Mouse (Mus musculus): ENCODE data around the gene Pla2g3.
A peak's percentile ranks its signal among the peaks of the same experiment; 100 is the strongest.

Pla2g3 gene

DNA sequence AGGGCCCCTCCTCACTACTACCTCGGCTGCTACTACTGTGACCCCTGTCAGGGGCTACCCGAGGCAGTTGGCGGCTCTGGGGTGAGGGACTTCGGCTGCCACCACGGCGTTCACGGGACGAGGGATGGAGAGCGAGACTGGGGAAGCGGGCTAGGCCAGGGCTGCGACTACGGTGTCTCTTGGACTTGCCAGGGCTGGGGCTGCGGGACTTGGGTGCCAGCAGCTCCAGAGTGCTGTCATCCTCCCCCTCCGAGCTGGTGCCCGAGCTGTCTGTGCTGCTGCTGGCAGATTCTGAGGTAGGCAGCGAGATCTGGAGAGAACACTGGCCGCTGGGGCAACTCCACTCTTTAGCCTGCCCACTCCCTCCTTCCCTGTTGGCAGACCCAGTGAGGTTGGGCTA, 6.8 kb downstream of the Pla2g3 start:
- DNase-seq (ENCODE audit: low spot score), result no peak

- DNase-seq (ENCODE audit: low spot score), result no peak
These were observed 7.4 kb downstream of the Pla2g3 start for GRCm38 (mm10) chr11:3495496-3495895.

DNA sequence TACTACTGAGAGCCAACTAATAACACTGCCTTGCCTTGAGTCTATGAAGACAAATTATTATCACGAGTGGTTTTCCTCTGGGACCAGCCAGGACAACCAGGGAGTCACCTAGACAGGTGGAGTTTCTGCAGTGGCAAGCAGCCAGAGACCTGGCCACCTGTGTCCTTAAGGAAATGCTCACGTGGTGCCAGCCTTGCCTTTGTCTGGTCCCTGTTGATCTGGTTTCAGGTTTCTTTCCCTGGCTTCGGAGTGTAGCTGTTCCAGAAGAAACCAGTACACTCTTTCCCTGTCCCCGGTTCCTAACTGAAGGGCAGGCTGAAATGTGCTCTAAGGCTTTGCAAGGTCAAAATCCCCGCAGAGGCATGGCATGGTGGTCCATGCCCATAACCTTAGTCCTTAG, 8.7 kb downstream of the Pla2g3 start:
- no peak for DNase-seq (ENCODE audit: low spot score)

DNA sequence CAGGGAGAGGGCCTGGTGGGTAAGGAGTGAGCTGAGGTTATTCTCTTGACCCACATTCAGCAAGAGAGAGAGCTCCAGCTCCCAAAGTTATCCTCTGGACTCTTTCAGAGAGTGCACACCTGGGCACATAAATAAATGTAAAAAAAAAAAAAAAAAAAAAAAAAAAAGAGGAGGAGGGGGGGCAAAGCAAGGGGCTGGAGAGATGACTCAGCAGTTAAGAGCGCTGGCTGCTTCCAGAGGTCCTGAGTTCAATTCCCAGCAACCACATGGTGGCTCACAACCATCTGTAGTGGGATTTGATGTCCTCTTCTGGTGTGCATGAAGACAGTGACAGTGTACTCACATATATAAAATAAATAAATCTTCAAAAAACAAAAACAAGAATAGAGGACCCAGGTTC, 9.2 kb downstream of the Pla2g3 start:
- DNase-seq (ENCODE audit: low spot score), result no peak

DNA sequence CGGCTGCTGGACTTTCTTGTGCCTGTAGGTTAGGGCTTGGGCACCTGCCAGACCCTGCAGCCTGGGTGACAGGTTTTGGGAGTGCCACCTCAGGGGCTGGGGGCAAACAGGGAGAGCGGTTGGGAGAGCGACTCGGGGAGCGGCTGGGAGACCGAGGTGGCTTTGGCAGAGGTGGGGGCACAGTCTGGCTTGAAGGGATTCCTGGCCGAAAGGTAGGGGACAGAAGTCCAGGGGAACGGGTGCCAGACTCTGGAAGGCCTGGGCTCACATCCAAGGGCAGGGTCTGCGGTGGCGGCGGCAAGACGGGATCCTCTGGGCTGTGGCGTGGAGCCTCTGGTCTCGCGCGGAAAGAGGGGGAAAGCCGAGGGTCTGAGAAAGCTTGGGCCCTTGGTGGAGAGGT, 14.0 kb downstream of the Pla2g3 start:
- no peak for DNase-seq (ENCODE audit: low spot score)

DNA sequence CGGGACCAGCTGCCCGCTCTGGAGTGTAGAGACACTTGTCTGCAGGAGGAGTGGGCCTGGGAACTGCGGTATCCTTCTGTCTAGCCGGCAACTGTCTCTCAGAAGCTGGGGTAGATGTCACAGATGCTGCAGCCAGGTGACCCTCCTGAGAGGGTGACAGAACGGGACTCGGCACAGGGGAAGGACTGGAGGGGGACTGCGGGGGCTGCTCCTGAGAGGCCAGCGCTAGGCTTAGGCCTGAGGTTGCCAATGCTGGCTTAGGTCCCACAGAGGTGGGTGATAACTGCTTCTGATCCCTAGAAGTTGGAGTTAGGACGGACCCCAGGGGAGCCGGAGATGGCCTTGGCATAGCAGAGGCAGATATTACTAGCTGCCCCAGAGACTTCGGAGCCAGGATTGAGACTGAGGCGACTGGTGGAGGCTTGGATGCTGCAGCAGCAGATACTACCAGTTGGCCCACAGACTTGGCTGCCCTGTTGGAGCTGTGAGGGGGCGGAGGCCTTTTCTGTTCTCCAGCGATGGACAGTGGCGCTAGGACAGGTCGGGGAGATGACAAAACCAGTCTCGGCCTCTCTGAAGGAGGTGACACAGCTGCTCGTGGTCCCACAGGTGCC, 14.5 kb downstream of the Pla2g3 start:
- no peak for DNase-seq (ENCODE audit: low spot score)

DNA sequence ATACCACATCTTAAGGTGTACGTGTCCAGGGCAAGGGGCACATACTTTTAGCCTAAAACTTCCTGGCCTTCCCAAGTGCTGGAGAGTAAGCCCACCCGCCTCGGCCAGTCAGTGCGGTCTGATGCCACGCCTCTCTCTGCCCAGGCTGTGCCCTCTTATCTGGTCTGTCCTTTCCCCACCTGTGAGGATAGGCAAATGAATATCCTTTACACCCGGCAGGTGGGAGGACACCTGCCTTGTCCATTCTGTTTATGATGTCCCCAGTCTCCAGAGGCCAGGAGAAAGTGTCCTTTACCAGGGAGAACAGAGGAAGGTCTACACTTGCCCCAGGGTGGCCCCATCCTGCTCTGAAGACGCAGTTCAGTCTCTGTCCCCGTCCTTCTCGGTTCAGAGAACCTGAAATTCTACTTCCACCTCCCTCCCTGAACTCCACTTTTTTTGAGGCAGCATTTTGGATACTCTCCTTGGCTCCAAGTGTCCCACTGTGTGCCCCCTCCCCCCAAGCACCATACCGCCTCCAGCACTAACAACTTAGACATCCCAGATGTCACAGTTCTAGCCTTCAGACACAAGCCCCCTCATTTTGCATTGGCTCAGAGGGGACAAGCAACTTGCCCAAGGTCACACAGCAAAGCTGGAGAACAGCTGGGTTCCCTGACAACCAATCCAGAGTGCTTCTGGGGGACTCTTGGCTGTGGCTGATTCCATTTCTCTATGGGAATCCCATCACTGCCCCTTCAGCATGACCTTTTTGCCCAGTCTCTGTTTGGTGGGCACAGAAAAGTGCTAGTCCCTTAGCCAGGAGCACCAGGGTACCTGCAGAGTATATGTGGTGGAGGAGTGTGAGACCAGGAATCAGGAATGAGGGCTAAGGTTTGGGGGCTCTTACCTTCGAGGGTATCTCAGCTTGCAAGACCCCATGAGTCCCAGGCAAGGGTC, 15.9 kb downstream of the Pla2g3 start:
- no peak for DNase-seq (ENCODE audit: low spot score)

DNA sequence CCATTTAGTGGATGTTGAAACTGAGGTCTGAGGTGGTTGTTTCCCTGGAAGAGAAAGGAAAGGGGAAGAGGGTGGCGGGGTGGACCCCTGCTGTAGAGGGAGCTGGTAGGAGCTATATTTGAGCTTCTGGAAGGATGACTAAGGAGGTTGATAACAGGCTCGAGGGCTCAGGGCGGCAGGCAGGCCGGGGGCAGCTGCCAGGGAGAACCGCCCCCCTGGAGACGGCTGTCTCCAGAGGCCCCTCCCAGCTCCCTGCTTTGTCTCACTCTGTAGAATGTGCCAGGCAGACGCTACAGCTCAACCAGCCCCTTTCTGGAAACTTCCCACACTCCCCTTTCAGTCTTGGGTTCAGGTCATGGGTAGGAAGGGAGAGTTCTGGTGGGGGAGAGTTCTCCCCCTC, 20.1 kb downstream of the Pla2g3 start:
- no peak for DNase-seq (ENCODE audit: low spot score)

DNA sequence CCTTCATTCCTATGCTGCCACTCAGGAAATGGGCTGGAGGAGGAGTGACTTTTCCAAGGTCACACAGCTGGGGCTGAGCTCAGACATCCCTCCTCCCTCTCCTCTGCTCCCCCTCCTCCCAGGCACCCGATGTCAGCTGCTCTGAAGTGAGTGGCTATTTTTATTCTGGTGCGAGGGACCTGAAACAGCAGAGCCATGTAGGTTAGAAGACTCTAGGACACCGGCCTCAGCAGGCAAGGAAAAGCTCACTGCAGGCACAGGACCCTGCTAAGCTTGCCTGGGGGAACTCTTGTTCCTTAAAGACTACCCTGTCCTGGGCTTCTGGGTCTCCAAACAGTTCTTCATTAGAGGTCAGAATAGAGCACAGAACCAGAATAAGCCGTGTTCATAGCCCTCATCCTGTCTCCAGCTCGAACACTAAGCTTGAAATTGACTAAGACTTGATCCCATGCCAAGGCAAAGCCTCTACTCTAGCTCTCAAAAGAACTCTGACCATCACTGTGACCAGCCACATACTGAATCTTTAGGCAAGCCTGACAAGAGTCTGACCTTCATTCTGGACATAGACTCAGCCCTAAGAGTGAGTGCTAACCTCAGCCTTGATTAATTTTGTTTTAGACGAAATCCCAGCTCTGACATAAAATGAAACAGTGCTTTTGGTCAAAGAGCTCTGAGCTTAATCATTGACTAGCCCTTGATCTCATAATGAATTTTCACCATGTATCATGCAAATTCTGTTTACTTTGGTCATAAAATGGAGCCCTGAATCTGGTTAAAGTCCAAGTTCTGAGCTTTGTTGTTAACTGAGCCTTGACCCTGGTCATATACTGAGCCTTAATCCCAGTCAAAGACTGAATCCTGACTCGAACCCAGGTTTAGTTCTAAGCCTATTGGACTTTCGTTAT, 21.3 kb downstream of the Pla2g3 start:
- DNase-seq (ENCODE audit: low spot score), result no peak

GRCm38 (mm10) chr11:3510321-3510720, 22.2 kb downstream of the Pla2g3 start:
- DNase-seq (ENCODE audit: low spot score), result no peak

DNA sequence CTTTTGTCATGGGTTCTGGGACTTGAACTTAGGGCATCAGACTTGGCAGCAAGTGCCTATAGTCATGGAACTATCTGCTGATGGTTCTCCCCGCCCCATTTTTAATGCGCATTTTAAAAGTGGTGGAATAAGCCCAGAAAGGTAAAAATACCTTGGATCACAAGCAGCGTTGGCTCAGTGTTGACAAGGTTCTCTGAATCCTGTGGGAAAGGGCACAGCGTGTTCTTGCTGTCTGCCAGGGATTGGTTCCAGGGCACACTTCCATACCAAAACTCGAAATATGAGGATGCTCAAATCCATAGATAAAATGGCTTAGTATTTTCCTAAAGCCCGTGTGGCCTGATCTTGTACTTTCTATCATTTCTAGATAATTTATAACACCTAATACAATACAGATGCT, 25.2 kb downstream of the Pla2g3 start:
- DNase-seq (ENCODE audit: low spot score), result no peak

DNA sequence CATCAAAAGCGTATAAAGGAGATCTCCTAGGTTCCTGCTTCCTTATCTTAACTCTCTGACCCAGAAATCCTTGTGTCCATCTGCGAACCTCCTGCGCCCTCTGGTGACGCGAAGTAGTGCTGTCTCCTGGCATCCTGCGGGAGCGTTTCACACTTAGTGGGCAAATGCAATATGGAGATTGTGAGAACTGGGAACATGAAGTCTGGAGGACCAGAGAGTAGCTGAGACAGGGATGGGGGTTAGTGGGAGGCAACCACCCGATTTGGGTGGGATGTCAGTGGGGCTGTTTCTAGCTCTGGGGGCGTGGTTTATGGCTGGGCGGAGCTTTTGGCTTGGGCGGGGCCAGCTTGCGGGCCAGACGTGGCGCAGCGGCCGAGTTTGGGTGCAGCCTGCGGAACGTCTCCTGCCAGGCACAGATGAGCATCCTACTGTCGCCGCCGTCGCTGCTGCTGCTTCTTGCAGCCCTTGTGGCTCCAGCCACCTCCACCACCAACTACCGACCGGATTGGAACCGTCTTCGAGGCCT, 26.5 kb downstream of the Pla2g3 start, which contains the start of gene Selenom:
Gene Selenom, plus strand, starts transcription at position 156 of the 526 bp plus-strand sequence.
- DNase-seq (ENCODE audit: low spot score), result peak; percentile 87

DNA sequence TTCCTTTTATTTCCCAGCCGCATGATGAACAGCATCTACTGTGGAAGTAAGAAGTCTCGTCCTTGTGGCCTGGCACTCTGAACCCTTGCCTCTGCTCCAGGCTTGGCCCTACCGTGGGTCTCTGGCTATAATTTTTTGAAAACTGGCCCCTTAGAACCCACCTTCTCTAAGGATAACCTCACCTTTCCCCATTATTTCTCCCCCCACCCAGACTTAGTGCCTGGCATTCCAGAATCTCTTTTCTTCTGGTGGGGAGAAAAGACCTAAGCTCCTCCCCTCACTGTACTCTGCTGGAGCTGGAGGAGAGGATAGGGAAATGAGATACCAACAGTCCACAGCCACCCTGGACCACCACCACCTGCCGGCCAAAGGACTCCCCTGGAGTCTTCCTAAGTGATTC, 27.1 kb downstream of the Pla2g3 start:
- DNase-seq (ENCODE audit: low spot score), result no peak

DNA sequence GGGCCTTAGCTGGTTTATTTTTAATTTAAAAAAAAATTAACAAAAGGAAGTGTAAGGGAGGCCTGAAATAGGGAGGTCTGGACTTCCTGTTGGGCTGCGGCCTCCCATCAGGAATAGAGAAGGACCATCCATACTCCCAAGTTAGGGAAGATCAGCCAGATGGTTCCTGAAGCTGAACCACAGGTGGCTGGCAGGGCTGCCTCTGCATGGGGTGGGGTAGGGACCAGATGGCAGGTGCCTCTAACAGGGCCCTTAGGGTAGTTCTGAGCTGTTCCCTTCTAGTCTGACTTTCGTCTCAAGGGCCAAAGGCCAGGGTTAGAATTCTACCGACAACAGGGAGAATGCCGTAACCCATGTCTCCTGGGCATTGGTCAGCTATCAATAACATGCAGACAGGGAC, 27.6 kb downstream of the Pla2g3 start:
- no peak for DNase-seq (ENCODE audit: low spot score)

- DNase-seq (ENCODE audit: low spot score), result no peak
These were observed 28.0 kb downstream of the Pla2g3 start for GRCm38 (mm10) chr11:3516121-3516520.

DNA sequence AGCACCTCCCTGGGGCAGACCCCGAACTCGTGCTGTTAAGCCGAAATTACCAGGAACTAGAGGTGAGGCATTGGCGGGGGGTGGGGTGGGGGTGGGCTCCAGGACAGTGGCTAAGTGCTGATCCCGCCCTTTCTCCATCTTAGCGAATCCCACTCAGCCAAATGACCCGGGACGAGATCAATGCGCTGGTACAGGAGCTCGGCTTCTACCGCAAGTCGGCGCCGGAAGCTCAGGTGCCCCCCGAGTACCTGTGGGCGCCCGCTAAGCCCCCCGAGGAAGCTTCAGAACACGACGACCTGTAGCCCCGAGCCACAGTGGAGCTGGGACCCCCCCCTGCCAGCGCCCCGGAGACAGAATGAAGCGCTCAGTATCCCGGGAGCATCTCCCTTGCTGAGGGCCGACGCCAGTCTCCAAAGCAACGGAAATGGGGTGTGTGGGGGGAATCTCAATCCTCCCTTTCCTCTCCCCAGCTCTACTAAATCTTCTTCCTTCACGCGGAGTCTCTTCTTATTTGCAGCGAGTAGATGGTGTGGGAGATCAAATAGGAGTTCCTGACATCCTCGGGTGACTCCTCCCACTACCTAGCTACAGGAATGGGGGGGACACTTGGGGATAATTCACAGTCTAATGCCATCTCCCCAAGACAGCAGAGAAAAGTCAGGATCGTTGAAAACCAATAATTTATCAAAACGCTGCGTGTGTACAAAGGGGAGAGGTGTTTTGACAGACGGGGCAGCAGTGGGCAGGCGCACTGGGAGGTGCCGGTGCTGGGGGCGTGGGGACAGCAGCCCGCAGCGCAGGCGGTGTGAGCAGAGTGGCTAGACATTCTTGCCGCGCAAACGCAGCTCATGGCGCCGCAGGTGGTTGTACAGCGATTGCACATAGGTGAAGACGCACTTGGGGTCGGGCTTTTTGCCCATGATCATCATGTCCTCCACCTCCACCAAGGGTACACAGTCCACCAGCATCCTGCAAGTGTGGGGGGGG, 29.1 kb downstream of the Pla2g3 start:
- DNase-seq (ENCODE audit: low spot score), result peak; percentile 53

DNA sequence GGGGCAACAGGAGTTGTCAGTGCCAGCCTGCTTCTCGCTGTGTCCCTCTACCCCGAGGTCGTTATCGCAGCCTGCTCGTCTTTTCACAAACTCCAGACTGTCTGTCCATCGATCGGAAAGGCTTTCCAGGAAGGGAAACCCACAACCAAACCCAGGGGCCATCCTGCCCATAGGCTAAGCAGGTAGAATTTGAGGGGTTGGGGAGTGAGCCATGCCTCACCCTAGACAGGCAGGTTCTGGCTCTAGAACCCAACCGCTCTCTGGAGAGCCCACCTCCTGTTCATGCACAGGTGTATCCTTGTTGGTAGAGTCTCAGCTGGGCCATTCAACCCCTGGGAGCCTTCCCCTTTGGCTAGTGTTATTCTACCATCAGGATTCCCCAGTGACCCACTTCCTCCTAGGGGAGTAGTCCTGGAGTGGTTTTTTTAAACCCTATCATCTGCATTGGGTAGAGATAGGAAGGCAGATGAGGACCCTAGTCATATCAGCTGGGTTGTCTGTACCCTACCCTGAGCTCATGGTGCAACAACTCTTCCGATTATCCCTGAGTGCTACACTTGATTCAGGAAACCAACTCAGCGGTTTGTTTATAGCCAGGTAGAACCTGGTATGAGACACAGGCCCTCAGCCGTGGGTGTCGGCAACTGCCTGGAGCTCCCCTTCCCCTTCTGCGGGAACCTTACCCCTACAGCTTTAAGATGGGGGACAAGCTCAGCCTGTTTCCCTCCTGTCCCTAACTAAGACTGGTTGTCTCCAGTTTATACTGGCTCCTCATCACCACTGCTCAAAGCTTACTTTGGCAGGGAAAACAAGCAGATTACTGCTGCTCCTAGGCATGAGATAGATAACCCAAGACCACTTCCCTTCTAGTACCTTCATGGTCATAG, 30.0 kb downstream of the Pla2g3 start:
- DNase-seq (ENCODE audit: low spot score), result peak; percentile 48

GRCm38 (mm10) chr11:3519051-3519726, 31.1 kb downstream of the Pla2g3 start:
- DNase-seq (ENCODE audit: low spot score), result no peak

DNA sequence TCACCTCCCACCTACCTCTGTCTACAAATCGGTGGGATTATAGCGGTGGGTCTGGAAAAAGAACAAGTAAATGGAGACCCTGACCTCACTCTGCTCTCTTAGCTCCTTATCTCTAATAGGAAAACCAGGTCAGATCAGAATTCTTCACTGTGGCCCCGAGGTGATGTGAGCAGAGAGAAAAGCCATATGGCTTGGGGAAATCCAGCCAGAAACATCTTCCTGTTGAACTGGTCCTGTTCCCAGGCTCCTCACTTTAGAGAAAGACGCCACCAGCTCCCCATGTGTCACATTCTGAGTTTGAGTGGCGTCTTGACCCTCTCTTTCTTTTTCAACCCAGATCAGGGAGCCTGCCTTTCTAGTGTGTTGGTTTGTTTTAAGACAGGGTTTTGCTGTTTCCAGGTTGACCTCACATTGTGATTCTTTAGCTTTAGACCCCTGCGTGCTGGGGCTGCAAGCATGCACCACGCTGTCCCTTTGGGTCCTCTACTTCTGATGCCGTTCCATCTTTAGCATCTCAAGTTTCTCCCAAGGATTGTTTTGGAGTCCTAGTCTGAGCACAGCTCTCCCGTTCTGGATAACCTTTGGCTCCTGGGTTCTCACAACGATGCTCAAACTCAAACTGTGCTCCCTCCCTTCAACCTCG, 31.8 kb downstream of the Pla2g3 start:
- DNase-seq (ENCODE audit: low spot score), result no peak
